Comparison of ENCODE assay signal across 34 mouse cellular contexts in genomic region chr7:76780446-76780845, GRCm38 (mm10).
"Had no signal": no experiment of that assay in that cellular context is flagged by ENCODE, and none has a peak within 500 bp of the region (broad histone marks: within the 10 kb centered on the region; RNA-seq: fewer than 3 reads in every experiment).

No protein-coding gene starts in this region.

- H3K4me3 ChIP-seq: heart, embryonic 12.5 days; heart, embryonic 13.5 days; heart, embryonic 15.5 days; hindbrain, embryonic 10.5 days; hindbrain, embryonic 12.5 days; hindbrain, embryonic 13.5 days; hindbrain, embryonic 15.5 days; intestine, embryonic 15.5 days; kidney, embryonic 15.5 days; layer of hippocampus, adult 2 months; left cerebral cortex, adult 2 months had no signal

- H3K36me3 ChIP-seq: heart, embryonic 12.5 days; heart, embryonic 13.5 days; heart, embryonic 15.5 days; hindbrain, embryonic 10.5 days; hindbrain, embryonic 12.5 days; hindbrain, embryonic 13.5 days; hindbrain, embryonic 15.5 days; intestine, embryonic 15.5 days; kidney, embryonic 15.5 days had no signal

- ATAC-seq: hindbrain, embryonic 16.5 days; hindbrain, postnatal 0 days; inflammation-experienced regulatory T-cells, adult 6 months; intestine, embryonic 15.5 days; intestine, embryonic 16.5 days; intestine, postnatal 0 days had no signal

- H3K9ac ChIP-seq: heart, embryonic 12.5 days; heart, embryonic 13.5 days; heart, embryonic 15.5 days; hindbrain, embryonic 12.5 days; hindbrain, embryonic 13.5 days; hindbrain, embryonic 14.5 days; hindbrain, embryonic 15.5 days; intestine, embryonic 15.5 days; kidney, embryonic 15.5 days had no signal

- H3K4me1 ChIP-seq: heart, embryonic 12.5 days; heart, embryonic 13.5 days; heart, embryonic 15.5 days; intestine, embryonic 15.5 days had no signal

- H3K27me3 ChIP-seq: heart, embryonic 12.5 days; heart, embryonic 13.5 days; heart, embryonic 15.5 days; hindbrain, embryonic 12.5 days; hindbrain, embryonic 13.5 days; hindbrain, embryonic 15.5 days; intestine, embryonic 15.5 days; kidney, embryonic 15.5 days had no signal

- H3K4me2 ChIP-seq: heart, embryonic 12.5 days; heart, embryonic 13.5 days; heart, embryonic 15.5 days; hindbrain, embryonic 12.5 days; hindbrain, embryonic 13.5 days; hindbrain, embryonic 14.5 days; hindbrain, embryonic 15.5 days; intestine, embryonic 15.5 days; kidney, embryonic 15.5 days had no signal

- DNase-seq: heart, postnatal 10 days; heart, postnatal 14 days; heart, postnatal 36 days; heart, postnatal 4 days; kidney, adult 11 months; kidney, adult 18-20 months; kidney, adult 2 months; kidney, adult 8-10 months; kidney, adult 9 months; kidney, postnatal 10 days; kidney, postnatal 14 days; kidney, postnatal 25 days; kidney, postnatal 36 days; kidney, postnatal 4 days; layer of hippocampus, adult 9-11 months; layer of hippocampus, postnatal 36 days had no signal

- H3K27ac ChIP-seq: heart, embryonic 13.5 days; heart, embryonic 15.5 days; hindbrain, embryonic 10.5 days; hindbrain, embryonic 12.5 days; hindbrain, embryonic 13.5 days; hindbrain, embryonic 14.5 days; hindbrain, embryonic 15.5 days; hindbrain, postnatal 0 days; intestine, embryonic 15.5 days; kidney, embryonic 15.5 days; kidney, postnatal 0 days; layer of hippocampus, adult 2 months; left cerebral cortex, adult 2 months had no signal

- H3K9me3 ChIP-seq: heart, embryonic 12.5 days; heart, embryonic 13.5 days; heart, embryonic 15.5 days; hindbrain, embryonic 10.5 days; hindbrain, embryonic 12.5 days; hindbrain, embryonic 13.5 days; hindbrain, embryonic 15.5 days; intestine, embryonic 15.5 days; kidney, embryonic 15.5 days had no signal
